Mouse (Mus musculus): ENCODE data around the gene Pomgnt2. TPM values are rescaled to one million over a fixed set of nuclear protein-coding genes. Genes with fewer than 3 reads are reported as not detected.

The Pomgnt2 gene
- polyA plus RNA-seq, 1 experiment, result 19.3 TPM

DNA sequence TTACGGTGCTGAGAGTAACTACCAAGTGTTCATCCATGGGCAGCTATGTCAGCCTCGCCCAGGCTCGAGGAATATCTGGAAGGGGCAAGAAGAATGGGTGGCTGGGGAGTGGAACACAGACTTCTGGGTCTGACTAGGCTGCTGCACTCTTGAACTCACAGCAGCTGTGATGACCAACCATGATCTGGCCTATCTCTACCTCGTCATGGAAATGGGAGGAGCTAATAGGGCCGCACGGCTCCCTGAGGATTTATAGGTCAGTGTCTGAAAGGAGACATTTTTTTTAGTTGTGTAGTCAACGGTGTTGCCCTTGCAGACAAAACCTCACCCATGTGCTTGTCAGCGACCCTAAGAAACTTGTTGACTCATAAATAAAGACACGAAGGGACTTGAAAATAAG lies 15.9 kb downstream of the Pomgnt2 start:
- 93% methylated on average over 9 of the region's 9 CpGs for WGBS
- H3K27me3 ChIP-seq (ENCODE audit: control insufficient read depth, insufficient read depth, low read length), result no peaks in the 10 kb centered on the region
- H3K4me1 ChIP-seq (replicated peaks; ENCODE audit: control insufficient read depth, insufficient read depth, low read length), result 0 out of 2 replicates have a peak, but pooled peaks cover 2% of the 10 kb centered on the region
- H3K27ac ChIP-seq (ENCODE audit: control insufficient read depth, insufficient read depth, low read length), result no peak overlapping the region
- no peak for DNase-seq
- TF ChIP-seq POLR2A (IDR thresholded peaks at IDR 0.05; ENCODE audit: control insufficient read depth, extremely low read depth, insufficient read depth, low read length, poor library complexity) (no peak), CTCF (IDR thresholded peaks at IDR 0.05; ENCODE audit: borderline replicate concordance, control insufficient read depth, extremely low read depth, insufficient read depth, low read length, poor library complexity) (no peak)
- H3K36me3 ChIP-seq (ENCODE audit: control insufficient read depth, insufficient read depth, low read length), result no peaks in the 10 kb centered on the region
- H3K4me3 ChIP-seq (ENCODE audit: control insufficient read depth, insufficient read depth, low read length), result no peak overlapping the region

DNA sequence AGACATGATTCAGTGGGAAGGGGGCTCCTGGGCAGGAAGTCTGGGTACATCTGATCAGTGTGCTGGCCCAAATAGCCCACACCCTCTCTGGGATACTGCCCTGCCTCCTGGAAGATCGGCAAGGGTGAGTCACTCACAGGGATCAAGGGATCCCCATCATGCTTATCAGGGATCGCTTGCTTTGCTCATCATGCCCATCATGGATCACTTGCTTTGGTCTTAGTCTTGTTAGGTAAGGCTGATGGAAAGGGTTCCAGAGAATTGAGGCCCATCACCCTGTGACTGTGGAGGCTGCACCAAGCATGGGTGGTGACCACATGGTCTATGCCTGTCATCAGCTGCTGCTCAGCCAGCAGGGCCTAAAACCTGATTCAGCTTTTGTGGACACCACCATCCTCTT lies 21.6 kb downstream of the Pomgnt2 start:
- Histone ChIP-seq H3K4me3 (ENCODE audit: control insufficient read depth, insufficient read depth, low read length) (no peak overlapping the region), H3K36me3 (ENCODE audit: control insufficient read depth, insufficient read depth, low read length) (no peaks in the 10 kb centered on the region), H3K4me1 (replicated peaks; ENCODE audit: control insufficient read depth, insufficient read depth, low read length) (no peaks in the 10 kb centered on the region), H3K27me3 (ENCODE audit: control insufficient read depth, insufficient read depth, low read length) (no peaks in the 10 kb centered on the region), H3K27ac (ENCODE audit: control insufficient read depth, insufficient read depth, low read length) (no peak overlapping the region)
- WGBS, result 86% methylated on average over 2 of the region's 2 CpGs
- DNase-seq, result no peak
- TF ChIP-seq CTCF (IDR thresholded peaks at IDR 0.05; ENCODE audit: borderline replicate concordance, control insufficient read depth, extremely low read depth, insufficient read depth, low read length, poor library complexity) (no peak), POLR2A (IDR thresholded peaks at IDR 0.05; ENCODE audit: control insufficient read depth, extremely low read depth, insufficient read depth, low read length, poor library complexity) (no peak)

DNA sequence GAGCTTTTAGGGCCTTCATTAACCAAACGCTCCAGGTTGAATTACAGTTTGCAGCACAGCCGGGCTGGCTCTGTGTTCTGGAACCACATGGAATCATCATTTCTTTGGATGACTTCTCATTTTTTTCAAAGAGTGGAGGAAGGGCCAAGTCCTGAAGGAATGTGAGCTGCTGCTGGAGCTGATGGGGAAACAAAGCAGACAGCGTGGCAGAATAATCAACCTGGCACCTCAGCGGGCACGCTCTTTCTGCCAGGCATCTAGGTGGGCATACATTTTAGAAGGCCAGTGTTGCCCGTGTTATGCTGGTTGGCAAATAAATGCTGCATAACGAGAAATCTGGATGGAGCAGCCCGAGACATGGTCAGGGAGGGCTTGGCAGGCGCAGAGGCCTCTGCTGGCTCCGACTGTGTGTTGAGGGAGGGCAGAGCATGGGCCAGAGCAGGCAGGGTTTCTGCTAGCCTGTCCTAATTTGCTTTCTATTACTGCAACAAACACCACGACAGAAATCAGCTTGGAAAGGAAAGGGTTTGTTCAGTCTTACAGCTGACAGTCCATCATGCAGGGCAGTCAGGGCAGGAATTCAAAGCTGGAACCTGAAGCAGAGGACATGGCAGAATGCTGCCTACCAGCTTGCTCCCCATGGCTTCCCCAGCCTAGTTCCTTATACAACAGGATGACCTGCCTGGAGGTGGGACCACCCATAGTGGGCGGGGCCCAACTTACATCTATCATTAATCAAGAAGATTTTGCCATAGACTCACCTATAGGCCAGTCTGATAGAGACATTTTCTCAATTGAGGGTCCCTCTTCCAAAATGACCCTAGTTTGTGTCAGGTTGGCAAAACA lies 22.5 kb downstream of the Pomgnt2 start:
- 91% methylated on average over 12 of the region's 12 CpGs for WGBS
- Histone ChIP-seq H3K27me3 (ENCODE audit: control insufficient read depth, insufficient read depth, low read length) (no peaks in the 10 kb centered on the region), H3K4me1 (replicated peaks; ENCODE audit: control insufficient read depth, insufficient read depth, low read length) (no peaks in the 10 kb centered on the region), H3K36me3 (ENCODE audit: control insufficient read depth, insufficient read depth, low read length) (no peaks in the 10 kb centered on the region), H3K27ac (ENCODE audit: control insufficient read depth, insufficient read depth, low read length) (no peak overlapping the region), H3K4me3 (ENCODE audit: control insufficient read depth, insufficient read depth, low read length) (no peak overlapping the region)
- TF ChIP-seq CTCF (IDR thresholded peaks at IDR 0.05; ENCODE audit: borderline replicate concordance, control insufficient read depth, extremely low read depth, insufficient read depth, low read length, poor library complexity) (no peak), POLR2A (IDR thresholded peaks at IDR 0.05; ENCODE audit: control insufficient read depth, extremely low read depth, insufficient read depth, low read length, poor library complexity) (no peak)
- DNase-seq, result no peak

DNA sequence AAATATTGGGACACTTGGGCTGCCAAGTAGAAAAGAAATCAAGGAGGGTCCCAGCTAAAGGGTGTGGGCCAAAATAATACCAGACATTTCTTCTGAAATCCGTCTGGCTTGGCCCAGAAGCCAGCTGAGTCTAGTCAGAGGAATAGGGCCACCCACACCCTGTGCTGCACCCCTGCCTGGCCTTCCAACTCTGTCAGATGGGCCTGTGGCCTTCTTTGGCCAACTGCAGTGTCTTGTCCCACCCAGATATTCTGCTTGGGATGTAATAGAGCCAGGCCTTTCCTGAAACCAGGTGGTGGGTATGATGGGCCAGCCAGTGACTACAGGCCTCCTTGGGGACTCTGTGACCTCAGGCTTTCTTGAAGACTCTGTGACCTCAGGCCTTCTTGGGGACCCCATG lies 23.7 kb downstream of the Pomgnt2 start:
- Histone ChIP-seq H3K27ac (ENCODE audit: control insufficient read depth, insufficient read depth, low read length) (no peak overlapping the region), H3K36me3 (ENCODE audit: control insufficient read depth, insufficient read depth, low read length) (no peaks in the 10 kb centered on the region), H3K4me1 (replicated peaks; ENCODE audit: control insufficient read depth, insufficient read depth, low read length) (no peaks in the 10 kb centered on the region), H3K4me3 (ENCODE audit: control insufficient read depth, insufficient read depth, low read length) (no peak overlapping the region), H3K27me3 (ENCODE audit: control insufficient read depth, insufficient read depth, low read length) (no peaks in the 10 kb centered on the region)
- TF ChIP-seq POLR2A (IDR thresholded peaks at IDR 0.05; ENCODE audit: control insufficient read depth, extremely low read depth, insufficient read depth, low read length, poor library complexity), result no peak
- TF ChIP-seq CTCF (IDR thresholded peaks at IDR 0.05; ENCODE audit: borderline replicate concordance, control insufficient read depth, extremely low read depth, insufficient read depth, low read length, poor library complexity), result no peak
- DNase-seq, result no peak
- 83% methylated on average over 1 of the region's 1 CpGs for WGBS

DNA sequence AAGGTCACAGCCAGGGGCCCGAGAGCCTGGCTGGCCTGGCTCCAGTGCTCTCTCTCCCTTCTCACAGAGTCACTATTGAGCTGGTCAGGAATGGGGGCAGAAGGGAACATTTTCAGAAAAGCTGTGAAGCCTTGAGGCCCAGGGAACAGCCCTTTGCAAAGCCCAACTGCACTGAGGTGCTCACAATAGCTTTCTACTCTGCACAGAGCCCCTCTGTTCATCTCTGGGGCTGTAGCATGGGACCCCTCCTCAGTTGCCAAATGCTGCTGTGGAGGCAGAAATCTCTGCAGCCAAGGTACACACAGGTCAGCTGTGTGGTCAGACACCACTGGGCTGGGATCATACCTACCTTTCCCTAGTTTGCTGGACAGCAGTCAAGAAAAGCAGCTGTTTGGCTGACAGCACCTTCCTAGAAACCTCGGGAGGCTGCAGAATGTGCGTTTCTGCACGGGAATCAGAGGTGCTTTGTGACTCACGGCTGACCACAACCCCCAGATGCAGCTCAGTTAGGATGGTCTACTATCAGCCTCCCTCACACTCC lies 27.0 kb downstream of the Pomgnt2 start:
- H3K27ac ChIP-seq (ENCODE audit: control insufficient read depth, insufficient read depth, low read length), result no peak overlapping the region
- 41% methylated on average over 5 of the region's 5 CpGs for WGBS
- DNase-seq, result no peak
- no peaks in the 10 kb centered on the region for H3K36me3 ChIP-seq (ENCODE audit: control insufficient read depth, insufficient read depth, low read length)
- no peak overlapping the region for H3K4me3 ChIP-seq (ENCODE audit: control insufficient read depth, insufficient read depth, low read length)
- TF ChIP-seq POLR2A (IDR thresholded peaks at IDR 0.05; ENCODE audit: control insufficient read depth, extremely low read depth, insufficient read depth, low read length, poor library complexity), result no peak
- TF ChIP-seq CTCF (IDR thresholded peaks at IDR 0.05; ENCODE audit: borderline replicate concordance, control insufficient read depth, extremely low read depth, insufficient read depth, low read length, poor library complexity), result no peak
- H3K4me1 ChIP-seq (replicated peaks; ENCODE audit: control insufficient read depth, insufficient read depth, low read length), result no peaks in the 10 kb centered on the region
- H3K27me3 ChIP-seq (ENCODE audit: control insufficient read depth, insufficient read depth, low read length), result no peaks in the 10 kb centered on the region

GRCm38 (mm10) chr9:121968258-121968657 lies 28.7 kb downstream of the Pomgnt2 start:
- Histone ChIP-seq H3K4me1 (replicated peaks; ENCODE audit: control insufficient read depth, insufficient read depth, low read length) (no peaks in the 10 kb centered on the region), H3K36me3 (ENCODE audit: control insufficient read depth, insufficient read depth, low read length) (no peaks in the 10 kb centered on the region), H3K4me3 (ENCODE audit: control insufficient read depth, insufficient read depth, low read length) (no peak overlapping the region), H3K27me3 (ENCODE audit: control insufficient read depth, insufficient read depth, low read length) (no peaks in the 10 kb centered on the region), H3K27ac (ENCODE audit: control insufficient read depth, insufficient read depth, low read length) (no peak overlapping the region)
- 95% methylated on average over 5 of the region's 5 CpGs for WGBS
- TF ChIP-seq POLR2A (IDR thresholded peaks at IDR 0.05; ENCODE audit: control insufficient read depth, extremely low read depth, insufficient read depth, low read length, poor library complexity), result no peak
- no peak for TF ChIP-seq CTCF (IDR thresholded peaks at IDR 0.05; ENCODE audit: borderline replicate concordance, control insufficient read depth, extremely low read depth, insufficient read depth, low read length, poor library complexity)
- DNase-seq, result no peak

Data from thymus, adult 2 months (tissue).